Comparison of ENCODE assay signal across 10 mouse cellular contexts in the genomic region with DNA sequence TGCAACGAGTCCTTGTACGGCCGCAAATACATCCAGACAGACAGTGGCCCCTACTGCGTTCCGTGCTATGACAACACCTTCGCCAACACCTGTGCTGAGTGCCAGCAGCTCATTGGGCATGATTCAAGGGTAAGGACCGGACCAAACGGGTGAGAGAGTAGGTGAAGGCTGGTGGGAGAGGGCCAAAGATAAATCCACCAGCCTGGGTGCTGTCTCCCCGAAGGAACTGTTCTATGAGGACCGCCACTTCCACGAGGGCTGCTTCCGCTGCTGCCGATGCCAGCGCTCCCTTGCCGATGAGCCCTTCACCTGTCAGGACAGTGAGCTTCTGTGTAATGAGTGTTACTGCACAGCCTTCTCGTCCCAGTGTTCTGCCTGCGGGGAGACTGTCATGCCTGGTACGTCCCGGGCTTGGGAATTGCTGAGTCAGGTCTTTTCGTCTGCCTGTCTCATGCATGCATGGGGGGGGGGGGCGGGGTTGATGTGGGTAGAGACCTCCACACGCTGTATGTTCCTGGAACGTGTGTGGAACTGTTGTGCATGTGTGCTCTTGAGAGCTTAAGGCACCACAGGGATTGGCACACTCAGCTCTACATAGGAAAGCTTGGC. TPM values are rescaled to one million over a fixed set of nuclear protein-coding genes. Genes with fewer than 3 reads are reported as not detected.
DNase-seq lines count a peak whose midpoint lies in the region; ATAC-seq lines count a peak whose summit lies in the region.
"Had no signal": no experiment of that assay in that cellular context is flagged by ENCODE, and none has a peak within 500 bp of the region (broad histone marks: within the 10 kb centered on the region; RNA-seq: fewer than 3 reads in every experiment).

No protein-coding gene starts in this region.

- WGBS in forebrain, embryonic 13.5 days: 86% methylated on average over 23 of the region's 23 CpGs
- WGBS in forebrain, embryonic 11.5 days: 85% methylated on average over 23 of the region's 23 CpGs
- WGBS in embryonic facial prominence, embryonic 12.5 days: 84% methylated on average over 23 of the region's 23 CpGs
- 67% methylated on average over 23 of the region's 23 CpGs for WGBS in liver, embryonic 13.5 days (ENCODE audit: insufficient replicate concordance)

- no peak overlapping the region for H3K4me2 ChIP-seq in forebrain, embryonic 13.5 days
- no peak overlapping the region for H3K4me2 ChIP-seq in forebrain, embryonic 11.5 days (ENCODE audit: low read depth, low read length, severe bottlenecking)
- H3K4me2 ChIP-seq in embryonic facial prominence, embryonic 12.5 days (replicated peaks): peak overlapping the region; percentile 80; the same call in 1 of the 2 replicates
- 0 out of 2 replicates have a peak overlapping the region, but pooled peaks have one; percentile 35 for H3K4me2 ChIP-seq in liver, embryonic 13.5 days

- intact Hi-C loops in left cerebral cortex, postnatal 25 days (cut with DNase I): no loop called here

- peaks cover 58% of the 10 kb centered on the region for H3K4me1 ChIP-seq in forebrain, embryonic 13.5 days
- H3K4me1 ChIP-seq in forebrain, embryonic 11.5 days (replicated peaks; ENCODE audit: control insufficient read depth, insufficient read depth, low read length): peaks cover 34% of the 10 kb centered on the region
- H3K4me1 ChIP-seq in embryonic facial prominence, embryonic 12.5 days: peaks cover 77% of the 10 kb centered on the region
- H3K4me1 ChIP-seq in liver, embryonic 13.5 days (replicated peaks): peaks cover 83% of the 10 kb centered on the region

- no peak for ATAC-seq in forebrain, embryonic 13.5 days
- no peak for ATAC-seq in forebrain, embryonic 11.5 days (replicated peaks; ENCODE audit: low FRiP score)
- ATAC-seq in embryonic facial prominence, embryonic 12.5 days (ENCODE audit: insufficient number of reproducible peaks, insufficient read depth, low FRiP score, low TSS enrichment): no peak
- no peak for ATAC-seq in liver, embryonic 13.5 days (ENCODE audit: low read depth)

- no peaks in the 10 kb centered on the region for H3K36me3 ChIP-seq in forebrain, embryonic 13.5 days (ENCODE audit: poor library complexity, severe bottlenecking)
- no peaks in the 10 kb centered on the region for H3K36me3 ChIP-seq in forebrain, embryonic 11.5 days (ENCODE audit: control insufficient read depth, insufficient read depth, low read length)
- peaks cover 26% of the 10 kb centered on the region for H3K36me3 ChIP-seq in embryonic facial prominence, embryonic 12.5 days
- H3K36me3 ChIP-seq in liver, embryonic 13.5 days: peaks cover 14% of the 10 kb centered on the region
- H3K36me3 ChIP-seq: neural tube, embryonic 12.5 days had no signal

- H3K9me3 ChIP-seq in forebrain, embryonic 13.5 days (replicated peaks): no peaks in the 10 kb centered on the region
- no peaks in the 10 kb centered on the region for H3K9me3 ChIP-seq in forebrain, embryonic 11.5 days (ENCODE audit: control insufficient read depth, low read length)
- no peaks in the 10 kb centered on the region for H3K9me3 ChIP-seq in embryonic facial prominence, embryonic 12.5 days
- no peaks in the 10 kb centered on the region for H3K9me3 ChIP-seq in liver, embryonic 13.5 days (replicated peaks)
- H3K9me3 ChIP-seq: neural tube, embryonic 12.5 days had no signal

- peaks cover 20% of the 10 kb centered on the region for H3K27me3 ChIP-seq in forebrain, embryonic 13.5 days
- H3K27me3 ChIP-seq in forebrain, embryonic 11.5 days (ENCODE audit: control insufficient read depth, insufficient read depth, low read length): no peaks in the 10 kb centered on the region; the same call in 1 of the 2 replicates
- no peaks in the 10 kb centered on the region for H3K27me3 ChIP-seq in embryonic facial prominence, embryonic 12.5 days
- H3K27me3 ChIP-seq in liver, embryonic 13.5 days: peaks cover 6% of the 10 kb centered on the region; the same call in 1 of the 2 replicates

- peak overlapping the region; percentile 35; the same call in 1 of the 2 replicates for H3K27ac ChIP-seq in forebrain, embryonic 13.5 days
- H3K27ac ChIP-seq in forebrain, embryonic 11.5 days (ENCODE audit: low read depth, low read length): no peak overlapping the region
- peak overlapping the region; percentile 96 for H3K27ac ChIP-seq in embryonic facial prominence, embryonic 12.5 days
- peak overlapping the region; percentile 76; the same call in 1 of the 2 replicates for H3K27ac ChIP-seq in liver, embryonic 13.5 days
- H3K27ac ChIP-seq: liver, embryonic 14.5 days; neural tube, embryonic 12.5 days had no signal

- DNase-seq in forebrain, embryonic 11.5 days (ENCODE audit: low spot score): no peak
- peak; percentile 18 for DNase-seq in kidney, postnatal 10 days
- DNase-seq in kidney, adult 9 months: no peak
- DNase-seq in liver, embryonic 13.5 days: no peak
- DNase-seq in left cerebral cortex, postnatal 25 days (ENCODE audit: low spot score in 2 of 2): no peak
- no peak for DNase-seq in embryo, embryonic 9.5 days (ENCODE audit: extremely low spot score)

- H3K4me3 ChIP-seq in forebrain, embryonic 13.5 days: no peak overlapping the region
- H3K4me3 ChIP-seq in forebrain, embryonic 11.5 days (ENCODE audit: low read depth, low read length): no peak overlapping the region
- no peak overlapping the region for H3K4me3 ChIP-seq in embryonic facial prominence, embryonic 12.5 days
- no peak overlapping the region for H3K4me3 ChIP-seq in liver, embryonic 13.5 days (replicated peaks)
- H3K4me3 ChIP-seq: neural tube, embryonic 12.5 days had no signal

- H3K9ac ChIP-seq in forebrain, embryonic 13.5 days: no peak overlapping the region
- no peak overlapping the region for H3K9ac ChIP-seq in forebrain, embryonic 11.5 days (ENCODE audit: low read length)
- H3K9ac ChIP-seq in embryonic facial prominence, embryonic 12.5 days: no peak overlapping the region
- no peak overlapping the region for H3K9ac ChIP-seq in liver, embryonic 13.5 days
- H3K9ac ChIP-seq: liver, embryonic 14.5 days; neural tube, embryonic 12.5 days had no signal

RNA-seq across cellular contexts. Expression of gene Fhl3, which starts 5.3 kb away (rescaled TPM):
- 2.6 and 3.2 TPM in 2 replicates for polyA plus RNA-seq in forebrain, embryonic 13.5 days (2015; fragmentation: Nextera tagmentation; extraction: Ambion mirVana)
- 5.5 and 6.4 TPM in 2 replicates for polyA plus RNA-seq in forebrain, embryonic 11.5 days (2014; fragmentation: Nextera tagmentation; extraction: Ambion mirVana)
- 12.5 and 14.3 TPM in 2 replicates for polyA plus RNA-seq in embryonic facial prominence, embryonic 12.5 days (2016; fragmentation: Nextera tagmentation; extraction: Ambion mirVana)
- polyA plus RNA-seq in liver, embryonic 13.5 days (2015; fragmentation: Nextera tagmentation; extraction: Ambion mirVana): 3.1 and 3.6 TPM in 2 replicates
- total RNA-seq in left cerebral cortex, postnatal 25 days (2021): 1 to 10 TPM; 1.5 to 1.8 TPM

RNA-seq across cellular contexts. Expression of gene Sf3a3, which starts 8.8 kb away (rescaled TPM):
- 169 and 177 TPM in 2 replicates for polyA plus RNA-seq in forebrain, embryonic 13.5 days (2015; fragmentation: Nextera tagmentation; extraction: Ambion mirVana)
- 218 and 220 TPM in 2 replicates for polyA plus RNA-seq in forebrain, embryonic 11.5 days (2014; fragmentation: Nextera tagmentation; extraction: Ambion mirVana)
- polyA plus RNA-seq in embryonic facial prominence, embryonic 12.5 days (2016; fragmentation: Nextera tagmentation; extraction: Ambion mirVana): 205 and 210 TPM in 2 replicates
- 91.3 and 101 TPM in 2 replicates for polyA plus RNA-seq in liver, embryonic 13.5 days (2015; fragmentation: Nextera tagmentation; extraction: Ambion mirVana)
- total RNA-seq in left cerebral cortex, postnatal 25 days (2021): 10 to 100 TPM; 31.6 to 33.7 TPM

RNA-seq across cellular contexts. Expression of gene Utp11, which starts 12.4 kb away (rescaled TPM):
- 49.9 and 59.1 TPM in 2 replicates for polyA plus RNA-seq in forebrain, embryonic 13.5 days (2015; fragmentation: Nextera tagmentation; extraction: Ambion mirVana)
- 55.3 and 63.2 TPM in 2 replicates for polyA plus RNA-seq in forebrain, embryonic 11.5 days (2014; fragmentation: Nextera tagmentation; extraction: Ambion mirVana)
- 81.1 and 86.4 TPM in 2 replicates for polyA plus RNA-seq in embryonic facial prominence, embryonic 12.5 days (2016; fragmentation: Nextera tagmentation; extraction: Ambion mirVana)
- polyA plus RNA-seq in liver, embryonic 13.5 days (2015; fragmentation: Nextera tagmentation; extraction: Ambion mirVana): 37.5 and 48.1 TPM in 2 replicates
- 10 to 100 TPM; 13.8 to 17.9 TPM for total RNA-seq in left cerebral cortex, postnatal 25 days (2021)

RNA-seq across cellular contexts. Expression of gene Inpp5b, which starts 35.9 kb away (rescaled TPM):
- 25.8 and 25.9 TPM in 2 replicates for polyA plus RNA-seq in forebrain, embryonic 13.5 days (2015; fragmentation: Nextera tagmentation; extraction: Ambion mirVana)
- polyA plus RNA-seq in forebrain, embryonic 11.5 days (2014; fragmentation: Nextera tagmentation; extraction: Ambion mirVana): 34.1 and 36.8 TPM in 2 replicates
- 28.7 and 29.5 TPM in 2 replicates for polyA plus RNA-seq in embryonic facial prominence, embryonic 12.5 days (2016; fragmentation: Nextera tagmentation; extraction: Ambion mirVana)
- polyA plus RNA-seq in liver, embryonic 13.5 days (2015; fragmentation: Nextera tagmentation; extraction: Ambion mirVana): 43.2 and 49.7 TPM in 2 replicates
- 10 to 100 TPM; 35.3 to 36.4 TPM for total RNA-seq in left cerebral cortex, postnatal 25 days (2021)

RNA-seq across cellular contexts. Expression of gene Pou3f1, which starts 49.2 kb away (rescaled TPM):
- 12.0 and 13.2 TPM in 2 replicates for polyA plus RNA-seq in forebrain, embryonic 13.5 days (2015; fragmentation: Nextera tagmentation; extraction: Ambion mirVana)
- 8.6 and 11.7 TPM in 2 replicates for polyA plus RNA-seq in forebrain, embryonic 11.5 days (2014; fragmentation: Nextera tagmentation; extraction: Ambion mirVana)
- polyA plus RNA-seq in embryonic facial prominence, embryonic 12.5 days (2016; fragmentation: Nextera tagmentation; extraction: Ambion mirVana): 2.9 and 3.6 TPM in 2 replicates
- polyA plus RNA-seq in liver, embryonic 13.5 days (2015; fragmentation: Nextera tagmentation; extraction: Ambion mirVana): not detected in 2 replicates
- 10 to 100 TPM; 18.2 to 18.3 TPM for total RNA-seq in left cerebral cortex, postnatal 25 days (2021)

Comparison
In these comparisons a context has a peak if more than half of its experiments do, and no peak if none do; other contexts are left out.
1. H3K4me2 ChIP-seq: peak in embryonic facial prominence, embryonic 12.5 days (single experiment) and liver, embryonic 13.5 days (single experiment); none in forebrain, embryonic 13.5 days (single experiment) and forebrain, embryonic 11.5 days (single experiment).